Mouse (Mus musculus) kidney, embryonic 14.5 days (tissue): ENCODE measurements at regions not wholly inside any gene's neighbourhood (a gene's known extent, or its start where the extent isn't known, plus 50 kb on each side); places are given as distances from the start of the nearest gene placed in this dataset.

Source experiments
- ATAC-seq: fragments of 200-750 bp; cut with Nextera tagmentation; 2 replicates; pipeline ENCODE4 v1.8.0; 2017; ENCODE audit warnings: moderate number of reproducible peaks, mild to moderate bottlenecking, moderate TSS enrichment, moderate library complexity; ENCODE audit not compliant: low FRiP score, low TSS enrichment
- H3K27ac ChIP-seq: fragments of 300-500 bp; sonication (generic); 2 replicates; pipeline ENCODE4 v1.5.1; 2014; ENCODE audit warnings: low read depth, mild to moderate bottlenecking, low read length, moderate library complexity, mixed read lengths
- H3K27me3 ChIP-seq: fragments of 300-500 bp; sonication (generic); 2 replicates; pipeline ENCODE4 v1.6.1; 2014; ENCODE audit warnings: mild to moderate bottlenecking, low read length; ENCODE audit not compliant: control insufficient read depth, insufficient read depth
- H3K36me3 ChIP-seq: fragments of 300-500 bp; sonication (generic); 2 replicates; pipeline ENCODE4 v1.6.1; 2014; ENCODE audit warnings: low read length, mixed read lengths; ENCODE audit not compliant: control insufficient read depth, insufficient read depth
- H3K4me1 ChIP-seq: fragments of 300-500 bp; sonication (generic); 2 replicates; pipeline ENCODE4 v1.6.1; 2014; ENCODE audit warnings: low read length, mixed read lengths; ENCODE audit not compliant: control insufficient read depth, insufficient read depth
- H3K4me2 ChIP-seq: fragments of 300-500 bp; sonication (generic); replicated peaks from 2 replicates; pipeline ENCODE4 v1.6.1; 2014; ENCODE audit warnings: low read depth, mild to moderate bottlenecking, low read length
- H3K4me3 ChIP-seq: fragments of 300-500 bp; sonication (generic); 2 replicates; pipeline ENCODE4 v1.5.1; 2014; ENCODE audit warnings: mild to moderate bottlenecking, low read length
- H3K9ac ChIP-seq: fragments of 300-500 bp; sonication (generic); 2 replicates; pipeline ENCODE4 v1.6.1; 2014; ENCODE audit warnings: low read depth, mild to moderate bottlenecking, low read length, moderate library complexity
- H3K9me3 ChIP-seq: fragments of 300-500 bp; sonication (generic); 2 replicates; pipeline ENCODE4 v1.6.1; 2016; ENCODE audit warnings: low read length; ENCODE audit not compliant: control insufficient read depth
- WGBS: fragments of 180-500 bp; shearing (Covaris S2); extraction: QIAGEN DNeasy Blood & Tissue Kit; methylation state at CpG from one replicate; pipeline ENCODE4 v1.1.7; 2014; 5-methylcytosine and 5-hydroxymethylcytosine counted together

DNA sequence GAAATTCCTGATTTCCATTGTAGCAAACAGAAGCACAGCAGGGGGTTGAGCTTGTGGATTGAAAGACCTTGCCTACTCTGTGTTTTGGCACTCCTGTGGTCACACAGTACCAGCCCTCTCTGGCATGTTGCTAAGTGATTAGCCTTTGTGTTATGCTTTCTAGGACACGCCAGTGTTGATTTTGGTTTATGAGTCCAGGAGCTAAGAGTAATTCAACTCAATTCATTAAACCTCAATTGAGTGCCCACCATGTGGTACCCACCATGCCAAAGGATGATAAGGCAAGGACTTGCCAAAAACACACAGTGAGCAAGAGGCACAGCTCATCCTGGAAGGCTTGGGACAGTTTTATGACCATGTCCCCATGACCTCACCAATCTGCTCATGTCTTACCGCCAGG lies 221.1 kb upstream of the Sox14 start:
- 39% methylated on average over 2 of the region's 2 CpGs for WGBS
- Histone ChIP-seq H3K4me2 (no peak overlapping the region), H3K27ac (no peak overlapping the region), H3K9ac (no peak overlapping the region), H3K4me3 (no peak overlapping the region), H3K27me3 (no peaks in the 10 kb centered on the region), H3K9me3 (no peaks in the 10 kb centered on the region), H3K4me1 (no peaks in the 10 kb centered on the region), H3K36me3 (no peaks in the 10 kb centered on the region)
- no peak for ATAC-seq

- Histone ChIP-seq H3K4me2 (no peak overlapping the region), H3K9ac (no peak overlapping the region), H3K27ac (no peak overlapping the region), H3K36me3 (no peaks in the 10 kb centered on the region), H3K4me3 (no peak overlapping the region), H3K4me1 (no peaks in the 10 kb centered on the region), H3K27me3 (no peaks in the 10 kb centered on the region), H3K9me3 (no peaks in the 10 kb centered on the region)
- no peak for ATAC-seq
- 20% methylated on average over 7 of the region's 7 CpGs for WGBS
Observed at GRCm38 (mm10) chr9:100095559-100095959, 219.6 kb upstream of the Sox14 start.

- WGBS: 70% methylated on average over 6 of the region's 6 CpGs
- H3K4me2 ChIP-seq: no peak overlapping the region
- H3K36me3 ChIP-seq: no peaks in the 10 kb centered on the region
- H3K9me3 ChIP-seq: no peaks in the 10 kb centered on the region
- H3K27me3 ChIP-seq: no peaks in the 10 kb centered on the region
- H3K9ac ChIP-seq: no peak overlapping the region
- H3K27ac ChIP-seq: no peak overlapping the region
- no peak for ATAC-seq
- no peaks in the 10 kb centered on the region for H3K4me1 ChIP-seq
- H3K4me3 ChIP-seq: no peak overlapping the region
Observed at GRCm38 (mm10) chr9:100094956-100095558, 219.1 kb upstream of the Sox14 start.

DNA sequence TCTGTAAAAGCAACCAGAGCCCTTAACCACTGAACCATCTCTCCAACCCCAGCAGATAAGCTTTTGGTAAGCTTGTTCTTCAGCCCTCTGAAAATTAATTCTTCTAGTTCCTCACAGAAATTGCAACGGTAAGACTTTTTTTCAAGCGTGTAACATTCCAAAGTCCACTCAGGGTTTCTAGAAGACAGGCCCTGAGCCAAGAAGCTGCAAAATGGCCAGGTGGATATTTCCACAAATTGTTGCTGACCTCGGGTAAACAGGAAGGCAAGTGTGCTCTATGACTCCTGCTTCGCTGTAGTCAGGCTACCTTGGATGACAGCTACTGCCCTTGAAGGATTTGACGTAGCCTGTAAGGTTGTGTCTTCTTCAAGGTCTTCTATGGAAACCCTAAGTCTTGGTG lies 195.2 kb upstream of the Sox14 start:
- Histone ChIP-seq H3K36me3 (no peaks in the 10 kb centered on the region), H3K27me3 (no peaks in the 10 kb centered on the region), H3K9me3 (no peaks in the 10 kb centered on the region), H3K4me3 (no peak overlapping the region), H3K9ac (no peak overlapping the region), H3K27ac (no peak overlapping the region), H3K4me1 (no peaks in the 10 kb centered on the region), H3K4me2 (no peak overlapping the region)
- no peak for ATAC-seq
- WGBS: 92% methylated on average over 5 of the region's 5 CpGs

GRCm38 (mm10) chr9:100058541-100058940 lies 182.6 kb upstream of the Sox14 start:
- H3K27ac ChIP-seq: no peak overlapping the region
- WGBS: 89% methylated on average over 1 of the region's 1 CpGs
- no peaks in the 10 kb centered on the region for H3K4me1 ChIP-seq
- no peaks in the 10 kb centered on the region for H3K36me3 ChIP-seq
- H3K9me3 ChIP-seq: no peaks in the 10 kb centered on the region
- H3K4me3 ChIP-seq: no peak overlapping the region
- no peaks in the 10 kb centered on the region for H3K27me3 ChIP-seq
- H3K4me2 ChIP-seq: no peak overlapping the region
- no peak for ATAC-seq
- no peak overlapping the region for H3K9ac ChIP-seq

DNA sequence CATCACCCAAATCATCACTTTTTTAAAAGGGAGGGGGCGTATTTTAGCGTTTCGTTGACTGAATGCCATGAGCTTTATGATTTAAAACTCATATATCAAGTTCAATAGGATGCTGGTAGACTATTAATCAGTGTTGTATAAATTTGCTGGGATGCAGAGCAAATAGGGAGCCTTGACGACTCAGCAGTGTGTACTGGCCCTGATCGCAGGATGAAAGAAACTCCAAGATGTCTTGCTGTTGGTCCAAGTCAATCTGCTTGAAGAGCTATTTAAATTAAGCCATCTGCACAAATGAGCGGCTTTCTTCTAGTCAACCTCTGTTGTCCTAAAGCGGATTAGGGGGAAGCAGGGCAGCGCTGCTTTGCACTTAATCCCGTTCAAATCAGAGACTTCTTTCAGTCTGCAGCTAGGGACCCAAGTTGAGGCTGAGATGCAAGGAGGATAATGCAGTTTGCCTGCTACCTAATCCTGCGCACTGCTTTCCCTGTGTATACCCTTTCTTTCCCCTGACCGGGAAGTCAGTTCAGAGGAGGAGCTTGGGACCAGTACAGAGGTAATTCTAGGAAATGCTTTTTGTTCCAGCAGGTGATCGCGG lies 170.3 kb upstream of the Sox14 start:
- no peak overlapping the region for H3K27ac ChIP-seq
- H3K4me2 ChIP-seq: no peak overlapping the region

DNA sequence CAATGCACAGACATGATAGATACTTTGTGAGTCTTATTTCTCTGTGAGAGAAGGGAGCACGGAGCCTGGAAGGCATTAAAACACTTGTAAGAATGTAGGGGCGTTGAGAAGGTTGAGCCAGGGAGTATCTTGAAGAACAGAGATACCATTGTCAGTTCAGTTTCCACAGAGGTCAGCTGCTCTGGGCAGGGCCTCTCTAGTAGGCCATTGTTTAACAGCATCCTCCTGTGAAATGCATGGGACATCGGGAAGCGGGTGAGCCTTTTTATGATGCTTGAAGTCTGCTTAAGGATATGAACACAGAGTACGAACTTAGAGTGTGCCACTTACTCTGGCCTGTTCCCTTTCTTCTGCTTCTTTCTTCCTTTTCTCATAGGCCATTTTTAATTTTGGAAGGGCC lies 169.7 kb upstream of the Sox14 start:
- 79% methylated on average over 5 of the region's 5 CpGs for WGBS
- H3K4me3 ChIP-seq: no peak overlapping the region
- no peaks in the 10 kb centered on the region for H3K4me1 ChIP-seq
- no peak for ATAC-seq
- no peaks in the 10 kb centered on the region for H3K27me3 ChIP-seq
- H3K27ac ChIP-seq: no peak overlapping the region
- H3K36me3 ChIP-seq: no peaks in the 10 kb centered on the region
- H3K9ac ChIP-seq: no peak overlapping the region
- no peaks in the 10 kb centered on the region for H3K9me3 ChIP-seq
- H3K4me2 ChIP-seq: no peak overlapping the region

More for the DNA sequence above, 170.3 kb upstream of the Sox14 start:
- H3K27me3 ChIP-seq: no peaks in the 10 kb centered on the region
- H3K4me1 ChIP-seq: no peaks in the 10 kb centered on the region
- WGBS: 56% methylated on average over 13 of the region's 13 CpGs
- H3K36me3 ChIP-seq: no peaks in the 10 kb centered on the region
- no peak for ATAC-seq
- no peak overlapping the region for H3K4me3 ChIP-seq
- no peaks in the 10 kb centered on the region for H3K9me3 ChIP-seq
- H3K9ac ChIP-seq: no peak overlapping the region

- Histone ChIP-seq H3K4me3 (no peak overlapping the region), H3K9ac (no peak overlapping the region), H3K9me3 (no peaks in the 10 kb centered on the region), H3K4me1 (no peaks in the 10 kb centered on the region), H3K4me2 (no peak overlapping the region), H3K27me3 (no peaks in the 10 kb centered on the region), H3K27ac (no peak overlapping the region), H3K36me3 (no peaks in the 10 kb centered on the region)
- 50% methylated on average over 6 of the region's 6 CpGs for WGBS
- peak; percentile 9; the same call in 1 of the 2 replicates for ATAC-seq
Observed at GRCm38 (mm10) chr9:100041776-100042175, 165.8 kb upstream of the Sox14 start.

GRCm38 (mm10) chr9:100023641-100024040 lies 147.7 kb upstream of the Sox14 start:
- no peaks in the 10 kb centered on the region for H3K36me3 ChIP-seq
- H3K27me3 ChIP-seq: no peaks in the 10 kb centered on the region
- 56% methylated on average over 5 of the region's 5 CpGs for WGBS
- no peak overlapping the region for H3K4me3 ChIP-seq
- H3K4me1 ChIP-seq: no peaks in the 10 kb centered on the region
- H3K9ac ChIP-seq: no peak overlapping the region
- no peak for ATAC-seq
- no peak overlapping the region for H3K4me2 ChIP-seq
- H3K9me3 ChIP-seq: no peaks in the 10 kb centered on the region
- H3K27ac ChIP-seq: no peak overlapping the region
